Mouse (Mus musculus): ENCODE measurements at regions not wholly inside any gene's neighbourhood (a gene's known extent, or its start where the extent isn't known, plus 50 kb on each side); places are given as distances from the start of the nearest gene placed in this dataset.
A peak's percentile ranks its signal among the peaks of the same experiment; 100 is the strongest.

- H3K27ac ChIP-seq (replicated peaks), result no peak overlapping the region
- H3K27me3 ChIP-seq, result no peaks in the 10 kb centered on the region
- H3K9me3 ChIP-seq, result no peaks in the 10 kb centered on the region
- no peak overlapping the region for H3K4me2 ChIP-seq
- no peak overlapping the region for H3K9ac ChIP-seq
- 81% methylated on average over 4 of the region's 4 CpGs for WGBS
- no peak overlapping the region for H3K4me3 ChIP-seq
- ATAC-seq (ENCODE audit: low FRiP score, low read depth), result no peak
- no peaks in the 10 kb centered on the region for H3K4me1 ChIP-seq (replicated peaks)
- H3K36me3 ChIP-seq, result no peaks in the 10 kb centered on the region
These were observed 316.1 kb upstream of the Slc24a5 start for GRCm38 (mm10) chr2:124751832-124752231.

- ATAC-seq (ENCODE audit: low FRiP score, low read depth), result no peak
- H3K4me1 ChIP-seq (replicated peaks), result no peaks in the 10 kb centered on the region
- H3K4me3 ChIP-seq, result no peak overlapping the region
- no peak overlapping the region for H3K4me2 ChIP-seq
- no peaks in the 10 kb centered on the region for H3K27me3 ChIP-seq
- no peak overlapping the region for H3K27ac ChIP-seq (replicated peaks)
- H3K9me3 ChIP-seq, result no peaks in the 10 kb centered on the region
- 82% methylated on average over 5 of the region's 5 CpGs for WGBS
- no peak overlapping the region for H3K9ac ChIP-seq
- no peaks in the 10 kb centered on the region for H3K36me3 ChIP-seq
These were observed 314.2 kb upstream of the Slc24a5 start for GRCm38 (mm10) chr2:124753717-124754116.

GRCm38 (mm10) chr2:124755244-124755643 lies 312.7 kb upstream of the Slc24a5 start:
- Histone ChIP-seq H3K36me3 (no peaks in the 10 kb centered on the region), H3K4me2 (no peak overlapping the region), H3K9me3 (no peaks in the 10 kb centered on the region), H3K27ac (replicated peaks) (no peak overlapping the region), H3K27me3 (no peaks in the 10 kb centered on the region), H3K9ac (no peak overlapping the region), H3K4me1 (replicated peaks) (no peaks in the 10 kb centered on the region), H3K4me3 (no peak overlapping the region)
- ATAC-seq (ENCODE audit: low FRiP score, low read depth), result no peak
- 93% methylated on average over 4 of the region's 4 CpGs for WGBS

GRCm38 (mm10) chr2:124758992-124759391 lies 308.9 kb upstream of the Slc24a5 start:
- H3K4me1 ChIP-seq (replicated peaks), result peaks cover under 1% of the 10 kb centered on the region
- no peak overlapping the region for H3K4me3 ChIP-seq
- H3K27ac ChIP-seq (replicated peaks), result no peak overlapping the region
- 94% methylated on average over 2 of the region's 2 CpGs for WGBS
- no peak overlapping the region for H3K9ac ChIP-seq
- no peaks in the 10 kb centered on the region for H3K27me3 ChIP-seq
- no peaks in the 10 kb centered on the region for H3K9me3 ChIP-seq
- H3K36me3 ChIP-seq, result no peaks in the 10 kb centered on the region
- ATAC-seq (ENCODE audit: low FRiP score, low read depth), result no peak
- H3K4me2 ChIP-seq, result no peak overlapping the region

GRCm38 (mm10) chr2:124763650-124764049 lies 304.3 kb upstream of the Slc24a5 start:
- Histone ChIP-seq H3K9me3 (no peaks in the 10 kb centered on the region), H3K36me3 (no peaks in the 10 kb centered on the region), H3K4me2 (no peak overlapping the region), H3K4me1 (replicated peaks) (peaks cover 7% of the 10 kb centered on the region), H3K4me3 (no peak overlapping the region), H3K9ac (no peak overlapping the region), H3K27me3 (no peaks in the 10 kb centered on the region), H3K27ac (replicated peaks) (no peak overlapping the region)
- WGBS, result 76% methylated on average over 7 of the region's 7 CpGs
- no peak for ATAC-seq (ENCODE audit: low FRiP score, low read depth)

- no peak overlapping the region for H3K4me3 ChIP-seq
- no peaks in the 10 kb centered on the region for H3K9me3 ChIP-seq
- 27% methylated on average over 10 of the region's 10 CpGs for WGBS
- no peaks in the 10 kb centered on the region for H3K27me3 ChIP-seq
- no peak overlapping the region for H3K9ac ChIP-seq
- H3K4me1 ChIP-seq (replicated peaks), result peaks cover 7% of the 10 kb centered on the region
- peak; percentile 63; the same call in 1 of the 2 replicates for ATAC-seq (ENCODE audit: low FRiP score, low read depth)
- no peak overlapping the region for H3K4me2 ChIP-seq
- no peak overlapping the region for H3K27ac ChIP-seq (replicated peaks)
- no peaks in the 10 kb centered on the region for H3K36me3 ChIP-seq
These were observed 303.6 kb upstream of the Slc24a5 start for GRCm38 (mm10) chr2:124764186-124764910.

GRCm38 (mm10) chr2:124769267-124769967 lies 298.5 kb upstream of the Slc24a5 start:
- Histone ChIP-seq H3K4me2 (no peak overlapping the region), H3K27ac (replicated peaks) (no peak overlapping the region), H3K9ac (no peak overlapping the region), H3K4me3 (no peak overlapping the region), H3K4me1 (replicated peaks) (peaks cover 15% of the 10 kb centered on the region), H3K9me3 (no peaks in the 10 kb centered on the region), H3K36me3 (no peaks in the 10 kb centered on the region), H3K27me3 (no peaks in the 10 kb centered on the region)
- peak; percentile 68; the same call in 1 of the 2 replicates for ATAC-seq (ENCODE audit: low FRiP score, low read depth)
- 77% methylated on average over 6 of the region's 6 CpGs for WGBS

- H3K4me2 ChIP-seq, result no peak overlapping the region
- no peaks in the 10 kb centered on the region for H3K27me3 ChIP-seq
- 71% methylated on average over 2 of the region's 2 CpGs for WGBS
These were observed 297.9 kb upstream of the Slc24a5 start for GRCm38 (mm10) chr2:124770028-124770427.

GRCm38 (mm10) chr2:124772055-124772708 lies 295.7 kb upstream of the Slc24a5 start:
- peak overlapping the region; percentile 8; the same call in 1 of the 2 replicates for H3K4me2 ChIP-seq
- 42% methylated on average over 11 of the region's 11 CpGs for WGBS
- no peak for ATAC-seq (ENCODE audit: low FRiP score, low read depth)

More at GRCm38 (mm10) chr2:124770028-124770427, 297.9 kb upstream of the Slc24a5 start:
- Histone ChIP-seq H3K9ac (no peak overlapping the region), H3K4me3 (no peak overlapping the region), H3K9me3 (no peaks in the 10 kb centered on the region), H3K27ac (replicated peaks) (no peak overlapping the region), H3K4me1 (replicated peaks) (peaks cover 12% of the 10 kb centered on the region), H3K36me3 (no peaks in the 10 kb centered on the region)
- no peak for ATAC-seq (ENCODE audit: low FRiP score, low read depth)

GRCm38 (mm10) chr2:124775737-124776136 lies 292.2 kb upstream of the Slc24a5 start:
- 81% methylated on average over 3 of the region's 3 CpGs for WGBS
- no peak for ATAC-seq (ENCODE audit: low FRiP score, low read depth)

More at GRCm38 (mm10) chr2:124772055-124772708, 295.7 kb upstream of the Slc24a5 start:
- no peaks in the 10 kb centered on the region for H3K27me3 ChIP-seq
- H3K27ac ChIP-seq (replicated peaks), result no peak overlapping the region
- peaks cover 12% of the 10 kb centered on the region for H3K4me1 ChIP-seq (replicated peaks)
- no peaks in the 10 kb centered on the region for H3K36me3 ChIP-seq
- no peak overlapping the region for H3K4me3 ChIP-seq
- no peaks in the 10 kb centered on the region for H3K9me3 ChIP-seq
- H3K9ac ChIP-seq, result no peak overlapping the region

GRCm38 (mm10) chr2:124792633-124793036 lies 275.3 kb upstream of the Slc24a5 start:
- WGBS, result 44% methylated on average over 7 of the region's 7 CpGs
- no peak overlapping the region for H3K4me3 ChIP-seq
- H3K27ac ChIP-seq (replicated peaks), result no peak overlapping the region
- H3K36me3 ChIP-seq, result no peaks in the 10 kb centered on the region
- no peak overlapping the region for H3K9ac ChIP-seq
- no peak overlapping the region for H3K4me2 ChIP-seq
- H3K4me1 ChIP-seq (replicated peaks), result peaks cover 17% of the 10 kb centered on the region; the same call in 1 of the 2 replicates
- no peaks in the 10 kb centered on the region for H3K27me3 ChIP-seq
- no peaks in the 10 kb centered on the region for H3K9me3 ChIP-seq
- ATAC-seq (ENCODE audit: low FRiP score, low read depth), result peak; percentile 69

More at GRCm38 (mm10) chr2:124775737-124776136, 292.2 kb upstream of the Slc24a5 start:
- no peak overlapping the region for H3K4me2 ChIP-seq
- H3K4me1 ChIP-seq (replicated peaks), result peaks cover 15% of the 10 kb centered on the region
- H3K9me3 ChIP-seq, result no peaks in the 10 kb centered on the region
- H3K27me3 ChIP-seq, result no peaks in the 10 kb centered on the region
- no peak overlapping the region for H3K4me3 ChIP-seq
- no peaks in the 10 kb centered on the region for H3K36me3 ChIP-seq
- no peak overlapping the region for H3K27ac ChIP-seq (replicated peaks)
- H3K9ac ChIP-seq, result no peak overlapping the region

GRCm38 (mm10) chr2:124811709-124812108 lies 256.2 kb upstream of the Slc24a5 start:
- Histone ChIP-seq H3K27ac (replicated peaks) (no peak overlapping the region), H3K9ac (no peak overlapping the region), H3K4me2 (no peak overlapping the region), H3K36me3 (no peaks in the 10 kb centered on the region), H3K4me3 (no peak overlapping the region), H3K27me3 (no peaks in the 10 kb centered on the region), H3K9me3 (no peaks in the 10 kb centered on the region), H3K4me1 (replicated peaks) (no peaks in the 10 kb centered on the region)
- no peak for ATAC-seq (ENCODE audit: low FRiP score, low read depth)
- WGBS, result 83% methylated on average over 8 of the region's 8 CpGs

Measured in hindbrain, embryonic 15.5 days (tissue).